Mouse (Mus musculus): ENCODE measurements at regions not wholly inside any gene's neighbourhood (a gene's known extent, or its start where the extent isn't known, plus 50 kb on each side); places are given as distances from the start of the nearest gene placed in this dataset.

DNA sequence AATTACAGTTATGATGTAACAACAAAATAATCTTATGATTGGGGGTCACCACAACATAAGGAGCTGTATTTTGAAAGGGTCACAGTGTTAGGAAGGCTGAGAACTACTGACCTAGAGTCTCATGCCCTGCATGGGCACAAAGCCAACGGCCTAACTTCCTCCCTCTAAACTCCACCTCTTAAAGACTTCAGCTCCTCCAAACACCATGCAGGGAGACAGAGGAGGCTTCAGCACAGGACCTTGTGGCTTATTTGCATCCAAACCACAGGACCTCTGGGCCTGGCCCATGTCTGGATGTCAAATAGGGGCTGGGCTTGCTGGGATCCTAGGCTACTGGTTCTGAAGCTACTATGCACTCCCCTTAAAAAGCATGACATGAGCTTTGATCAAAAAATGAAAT is 294.7 kb upstream of the Kdm8 start:
- Histone ChIP-seq H3K4me3 (ENCODE audit: control insufficient read depth in 1 of 2, insufficient read depth in 1 of 2, low read depth in 2 of 2, low read length in 2 of 2) (no peak overlapping the region), H3K4me1 (ENCODE audit: control insufficient read depth in 1 of 2, insufficient read depth in 2 of 2, low read length in 2 of 2) (no peaks in the 10 kb centered on the region), H3K9ac (ENCODE audit: control insufficient read depth, low read depth, low read length, poor library complexity, severe bottlenecking) (no peak overlapping the region), H3K27me3 (ENCODE audit: control insufficient read depth in 1 of 2, insufficient read depth in 2 of 2, low read length in 2 of 2) (no peaks in the 10 kb centered on the region), H3K27ac (ENCODE audit: control insufficient read depth, low read depth, low read length) (no peak overlapping the region), H3K36me3 (ENCODE audit: control insufficient read depth in 1 of 2, insufficient read depth in 2 of 2, low read length in 2 of 2) (no peaks in the 10 kb centered on the region), H3K9me3 (replicated peaks; ENCODE audit: insufficient read depth, low read length) (no peaks in the 10 kb centered on the region), H3K79me2 (ENCODE audit: control insufficient read depth, insufficient read depth, low read length, poor library complexity) (no peaks in the 10 kb centered on the region)
- DNase-seq (ENCODE audit: low read depth, low spot score): no peak
- TF ChIP-seq MAFK (IDR thresholded peaks at IDR 0.05; ENCODE audit: borderline replicate concordance, low read depth, low read length): no peak

DNA sequence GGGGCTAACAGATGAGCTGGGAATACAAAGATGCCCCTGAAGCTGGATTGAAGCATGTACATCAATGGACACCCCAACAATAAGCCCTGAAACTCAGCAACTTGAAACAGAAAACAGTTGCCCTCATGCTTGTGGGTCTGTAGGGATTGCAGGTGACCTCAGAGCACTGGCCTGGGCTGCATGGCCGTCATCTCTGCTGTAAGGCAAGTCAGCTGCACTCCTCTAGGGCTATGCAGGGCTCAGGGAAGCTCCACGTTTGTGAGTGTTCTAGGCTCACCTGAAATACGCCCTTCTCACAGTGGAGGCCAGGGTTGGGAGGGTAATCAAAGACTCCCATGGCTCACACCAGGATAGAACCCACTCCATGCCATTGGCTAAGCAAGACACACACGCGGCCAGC is 292.2 kb upstream of the Kdm8 start:
- Histone ChIP-seq H3K36me3 (ENCODE audit: control insufficient read depth in 1 of 2, insufficient read depth in 2 of 2, low read length in 2 of 2) (no peaks in the 10 kb centered on the region), H3K9ac (ENCODE audit: control insufficient read depth, low read depth, low read length, poor library complexity, severe bottlenecking) (no peak overlapping the region), H3K27ac (ENCODE audit: control insufficient read depth, low read depth, low read length) (no peak overlapping the region), H3K9me3 (replicated peaks; ENCODE audit: insufficient read depth, low read length) (no peaks in the 10 kb centered on the region), H3K79me2 (ENCODE audit: control insufficient read depth, insufficient read depth, low read length, poor library complexity) (no peaks in the 10 kb centered on the region), H3K4me3 (ENCODE audit: control insufficient read depth in 1 of 2, insufficient read depth in 1 of 2, low read depth in 2 of 2, low read length in 2 of 2) (no peak overlapping the region), H3K27me3 (ENCODE audit: control insufficient read depth in 1 of 2, insufficient read depth in 2 of 2, low read length in 2 of 2) (no peaks in the 10 kb centered on the region), H3K4me1 (ENCODE audit: control insufficient read depth in 1 of 2, insufficient read depth in 2 of 2, low read length in 2 of 2) (no peaks in the 10 kb centered on the region)
- no peak for DNase-seq (ENCODE audit: low read depth, low spot score)
- TF ChIP-seq ZKSCAN1 (IDR thresholded peaks at IDR 0.05; ENCODE audit: low read depth, low read length) (no peak), MAX (IDR thresholded peaks at IDR 0.05; ENCODE audit: low read length) (no peak), SIN3A (IDR thresholded peaks at IDR 0.05; ENCODE audit: low read length) (no peak), POLR2A (IDR thresholded peaks at IDR 0.05; ENCODE audit: control insufficient read depth in 1 of 2, insufficient read depth in 1 of 2, low read depth in 1 of 2, low read length in 2 of 2, poor library complexity in 1 of 2) (no peak)

DNA sequence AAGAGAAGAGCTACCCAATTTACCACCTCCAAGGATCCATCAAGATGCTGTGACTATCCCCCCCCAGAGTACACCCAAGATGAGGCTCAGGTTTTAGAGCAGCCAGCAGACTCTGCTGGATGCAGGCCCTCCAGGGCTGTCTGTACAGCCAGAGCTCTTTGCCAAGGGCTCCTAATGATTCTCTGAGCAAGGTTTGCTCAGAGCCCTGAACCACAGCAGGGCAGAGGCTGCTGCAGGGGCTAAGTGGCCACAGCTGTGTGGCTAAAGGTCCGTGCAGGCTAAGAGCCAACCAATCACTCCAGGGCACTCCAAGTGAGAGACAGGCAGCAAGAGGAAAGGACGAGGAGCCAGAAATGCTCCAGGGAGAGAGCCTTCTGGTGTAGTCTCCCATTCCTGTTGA is 289.2 kb upstream of the Kdm8 start:
- no peak for TF ChIP-seq USF1 (IDR thresholded peaks at IDR 0.05; ENCODE audit: low read depth, low read length)
- no peak for TF ChIP-seq MEF2A (IDR thresholded peaks at IDR 0.05; ENCODE audit: extremely low read depth, insufficient replicate concordance, low read depth, low read length, poor library complexity, severe bottlenecking)
- TF ChIP-seq GATA1 (IDR thresholded peaks at IDR 0.05; ENCODE audit: low read depth, low read length): no peak
- no peak for TF ChIP-seq CHD1 (IDR thresholded peaks at IDR 0.05; ENCODE audit: low read depth, low read length)
- TF ChIP-seq POLR2AphosphoS2 (IDR thresholded peaks at IDR 0.05; ENCODE audit: low read length): no peak
- TF ChIP-seq BHLHE40 (IDR thresholded peaks at IDR 0.05; ENCODE audit: borderline replicate concordance, low read depth, low read length): no peak
- no peak for TF ChIP-seq HCFC1 (IDR thresholded peaks at IDR 0.05; ENCODE audit: low read depth, low read length)
- no peak for TF ChIP-seq MAZ (IDR thresholded peaks at IDR 0.05; ENCODE audit: low read depth, low read length)
- TF ChIP-seq MYC (IDR thresholded peaks at IDR 0.05; ENCODE audit: low read depth, low read length): no peak
- H3K79me2 ChIP-seq (ENCODE audit: control insufficient read depth, insufficient read depth, low read length, poor library complexity): no peaks in the 10 kb centered on the region
- no peaks in the 10 kb centered on the region for H3K9me3 ChIP-seq (replicated peaks; ENCODE audit: insufficient read depth, low read length)
- no peaks in the 10 kb centered on the region for H3K36me3 ChIP-seq (ENCODE audit: control insufficient read depth in 1 of 2, insufficient read depth in 2 of 2, low read length in 2 of 2)
- H3K27me3 ChIP-seq (ENCODE audit: control insufficient read depth in 1 of 2, insufficient read depth in 2 of 2, low read length in 2 of 2): no peaks in the 10 kb centered on the region
- no peaks in the 10 kb centered on the region for H3K4me1 ChIP-seq (ENCODE audit: control insufficient read depth in 1 of 2, insufficient read depth in 2 of 2, low read length in 2 of 2)
- H3K9ac ChIP-seq (ENCODE audit: control insufficient read depth, low read depth, low read length, poor library complexity, severe bottlenecking): no peak overlapping the region
- no peak overlapping the region for H3K4me3 ChIP-seq (ENCODE audit: control insufficient read depth in 1 of 2, insufficient read depth in 1 of 2, low read depth in 2 of 2, low read length in 2 of 2)
- no peak overlapping the region for H3K27ac ChIP-seq (ENCODE audit: control insufficient read depth, low read depth, low read length)
- no peak for DNase-seq (ENCODE audit: low read depth, low spot score)

Measured in MEL (cell line).